Mouse (Mus musculus) ES-E14 (cell line): ENCODE measurements around the gene Pcbp1. TPM values are rescaled to one million over a fixed set of nuclear protein-coding genes. Genes with fewer than 3 reads are reported as not detected.
A peak's percentile ranks its signal among the peaks of the same experiment; 100 is the strongest.

Experiments
- DNase-seq: peaks from one replicate; pipeline ENCODE4 v3.0.0-alpha.2; 2013; ENCODE audit warnings: low read depth, low spot score
- H3K27ac ChIP-seq: 2 replicates; pipeline ENCODE4 v1.5.1; 2012; ENCODE audit warnings: low read depth, mild to moderate bottlenecking, low read length, moderate library complexity, mixed read lengths; ENCODE audit not compliant: poor library complexity, insufficient read depth, severe bottlenecking
- H3K36me3 ChIP-seq: 2 replicates; pipeline ENCODE4 v1.6.1; 2012; ENCODE audit warnings: mild to moderate bottlenecking, low read length, moderate library complexity, mixed read lengths; ENCODE audit not compliant: control insufficient read depth, poor library complexity, insufficient read depth, severe bottlenecking
- H3K4me1 ChIP-seq, 2 experiments: fragments of 150-350 bp in 1 of 2; sonication (generic) in 1 of 2; 2 replicates each; pipeline ENCODE4 v1.6.1; 2012; ENCODE audit warnings: low read length in 2 of 2, mild to moderate bottlenecking in 1 of 2, mixed read lengths in 1 of 2; ENCODE audit not compliant: control insufficient read depth in 2 of 2, insufficient read depth in 2 of 2, poor library complexity in 1 of 2
- H3K4me3 ChIP-seq, 2 experiments: fragments of 150-350 bp in 1 of 2; sonication (generic) in 1 of 2; 2 replicates each; pipeline ENCODE4 v1.5.1; 2012; ENCODE audit warnings: low read length in 2 of 2, low read depth in 1 of 2, mild to moderate bottlenecking in 1 of 2, mixed read lengths in 1 of 2; ENCODE audit not compliant: insufficient read depth in 1 of 2, poor library complexity in 1 of 2, severe bottlenecking in 1 of 2
- H3K9ac ChIP-seq: 2 replicates; pipeline ENCODE4 v1.6.1; 2012; ENCODE audit warnings: low read depth, mild to moderate bottlenecking, low read length, mixed read lengths; ENCODE audit not compliant: poor library complexity, insufficient read depth, severe bottlenecking
- H3K9me3 ChIP-seq: fragments of 150-350 bp; sonication (generic); 2 replicates; pipeline ENCODE4 v1.6.1; 2012; ENCODE audit warnings: low read depth, mild to moderate bottlenecking, low read length; ENCODE audit not compliant: control insufficient read depth, insufficient read depth
- CHD2 ChIP-seq: IDR thresholded peaks from 2 replicates; pipeline ENCODE4 v1.6.1; 2014; ENCODE audit warnings: mild to moderate bottlenecking, low read depth, low read length, inconsistent platforms
- HCFC1 ChIP-seq: IDR thresholded peaks from 2 replicates; pipeline ENCODE4 v1.6.1; 2012; ENCODE audit warnings: low read length, inconsistent platforms, borderline replicate concordance; ENCODE audit not compliant: insufficient read depth
- MAFK ChIP-seq: IDR thresholded peaks from 2 replicates; pipeline ENCODE4 v1.6.1; 2014; ENCODE audit warnings: mild to moderate bottlenecking, low read depth, low read length, inconsistent platforms; ENCODE audit not compliant: insufficient read depth
- ZC3H11A ChIP-seq: IDR thresholded peaks from 2 replicates; pipeline ENCODE4 v1.6.1; 2012; ENCODE audit warnings: low read depth, mild to moderate bottlenecking, inconsistent platforms, low read length, borderline replicate concordance
- ZNF384 ChIP-seq: IDR thresholded peaks from 2 replicates; pipeline ENCODE4 v1.6.1; 2012; ENCODE audit warnings: low read depth, low read length, inconsistent platforms
- in situ Hi-C, 2 experiments: fragments of 600-800 bp; cut with MboI; formaldehyde crosslinking; loops; one replicate each; pipeline ENCODE4 v1.15.1; 2025; ENCODE audit warnings: low sequenced_read_pairs in 2 of 2, inconsistent platforms in 1 of 2; ENCODE audit not compliant: unreplicated experiment in 2 of 2
- total RNA-seq: library from RNA; depleted of rRNA; stranded (reverse); fragments of 300-350 nt; gene quantifications from 2 replicates; pipeline ENCODE4 v1.2.3, GENCODE M21; 2012

Gene Pcbp1
- total RNA-seq, 1 experiment, result 102 TPM

GRCm38 (mm10) chr6:86541650-86542049, 15.5 kb upstream of the Pcbp1 start:
- Histone ChIP-seq H3K27ac (no peak overlapping the region), H3K9me3 (no peaks in the 10 kb centered on the region), H3K36me3 (peaks cover 2% of the 10 kb centered on the region; the same call in 1 of the 2 replicates), H3K4me1 (no peaks in the 10 kb centered on the region), H3K9ac (no peak overlapping the region), H3K4me3 (no peak overlapping the region)
- in situ Hi-C loops, result loop anchor here in 1 of 2 experiments (10.0 kb wide), 1 partner anchor 133 kb away; no protein-coding TSS in a partner anchor
- 0 out of 2 replicates have a peak, but pooled peaks have one; percentile 20 for TF ChIP-seq ZC3H11A
- TF ChIP-seq CHD2, result no peak
- DNase-seq, result no peak

- Histone ChIP-seq H3K4me1 (peaks cover 0 to 1% of the 10 kb centered on the region in 2 experiments; a peak in 2 of 4 replicates), H3K9me3 (no peaks in the 10 kb centered on the region), H3K4me3 (no peak overlapping the region), H3K9ac (peak overlapping the region; percentile 52; the same call in 1 of the 2 replicates), H3K36me3 (peaks cover 19% of the 10 kb centered on the region), H3K27ac (peak overlapping the region; percentile 99; the same call in 1 of the 2 replicates)
- DNase-seq, result no peak
- in situ Hi-C loops, result no loop called here
- TF ChIP-seq MAFK, result no peak
- no peak for TF ChIP-seq ZNF384
- TF ChIP-seq ZC3H11A, result no peak
- no peak for TF ChIP-seq HCFC1
- no peak for TF ChIP-seq CHD2
These were observed 2.3 kb upstream of the Pcbp1 start for GRCm38 (mm10) chr6:86528451-86528785.

- H3K4me1 ChIP-seq, result peaks cover 0 to 1% of the 10 kb centered on the region in 2 experiments; a peak in 2 of 4 replicates
- no peak for DNase-seq
- TF ChIP-seq HCFC1 (no peak), ZC3H11A (no peak)
- H3K9ac ChIP-seq, result peak overlapping the region; percentile 97
- H3K36me3 ChIP-seq, result peaks cover 19% of the 10 kb centered on the region
- peak overlapping the region; percentile 99; the same call in 1 of the 2 replicates for H3K27ac ChIP-seq
- H3K9me3 ChIP-seq, result no peaks in the 10 kb centered on the region
- peak overlapping the region; percentile 65 to 99; a peak in 3 of 4 replicates for H3K4me3 ChIP-seq
- in situ Hi-C loops, result no loop called here
These were observed 1.8 kb upstream of the Pcbp1 start for GRCm38 (mm10) chr6:86527766-86528450.

GRCm38 (mm10) chr6:86526961-86527740, 1.0 kb upstream of the Pcbp1 start:
- Histone ChIP-seq H3K9me3 (no peaks in the 10 kb centered on the region), H3K27ac (peak overlapping the region; percentile 99), H3K9ac (peak overlapping the region; percentile 97), H3K36me3 (peaks cover 22% of the 10 kb centered on the region), H3K4me3 (peak overlapping the region; percentile 65 to 99), H3K4me1 (peaks cover 1 to 3% of the 10 kb centered on the region in 2 experiments; a peak in 2 of 4 replicates)
- in situ Hi-C loops, result no loop called here
- no peak for DNase-seq
- TF ChIP-seq ZC3H11A (no peak), ZNF384 (no peak), CHD2 (no peak), MAFK (no peak), HCFC1 (no peak)
